Mouse (Mus musculus): ENCODE measurements around the gene B4galt4. TPM values are rescaled to one million over a fixed set of nuclear protein-coding genes. Genes with fewer than 3 reads are reported as not detected.
"Not testable (repeated sequence)": the region's sequence is repeated elsewhere in the genome, so short reads cannot be mapped to it uniquely, and the experiment has no call there.

B4galt4 gene
- total and polyA plus RNA-seq, 2 experiments from 2014 or later: 12.6 to 26.6 TPM

GRCm38 (mm10) chr16:38708962-38709520 is 33.0 kb upstream of the B4galt4 start:
- H3K4me3 ChIP-seq (ENCODE audit: low read depth, low read length): peak overlapping the region; percentile 88

DNA sequence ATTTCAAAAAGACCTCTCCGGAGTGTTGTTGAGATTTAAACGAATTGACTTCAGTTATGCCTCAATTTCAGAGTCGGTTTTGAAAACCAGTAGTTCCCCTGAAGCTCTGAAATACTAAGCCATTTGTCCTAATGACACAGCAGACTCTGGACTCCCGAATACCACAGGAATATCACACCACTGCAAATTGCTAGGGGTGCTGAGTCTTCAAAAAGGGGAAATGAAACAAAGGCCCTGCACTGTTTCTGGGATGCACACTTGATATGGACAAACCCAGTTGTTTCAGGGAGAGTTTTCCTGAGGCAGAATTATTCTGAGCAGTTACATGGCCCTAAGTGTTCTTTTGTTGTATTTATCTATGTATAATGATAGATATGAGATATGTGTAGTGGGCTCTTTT is 30.8 kb upstream of the B4galt4 start:
- peak overlapping the region; percentile 98 for H3K27ac ChIP-seq (ENCODE audit: low read depth)
- TF ChIP-seq CTCF (IDR thresholded peaks at IDR 0.05; ENCODE audit: low read depth) (no peak), EP300 (IDR thresholded peaks at IDR 0.05; ENCODE audit: low read depth) (no peak)
- peak overlapping the region; percentile 88 for H3K4me3 ChIP-seq (ENCODE audit: low read depth, low read length)
- no peak for ATAC-seq (ENCODE audit: insufficient read depth, low read depth)
- peaks cover 45% of the 10 kb centered on the region for H3K4me1 ChIP-seq (ENCODE audit: control insufficient read depth, insufficient read depth)
- DNase-seq (ENCODE audit: low spot score): no peak
- no peaks in the 10 kb centered on the region for H3K27me3 ChIP-seq (ENCODE audit: control insufficient read depth, insufficient read depth, low read length)
- no peaks in the 10 kb centered on the region for H3K9me3 ChIP-seq (replicated peaks; ENCODE audit: control insufficient read depth, low read length)
- WGBS: 19% methylated on average over 4 of the region's 4 CpGs
- peak overlapping the region; percentile 86 for H3K9ac ChIP-seq (replicated peaks; ENCODE audit: low read depth, low read length)
- H3K4me2 ChIP-seq (ENCODE audit: low read depth, low read length): peak overlapping the region; percentile 85
- H3K36me3 ChIP-seq (replicated peaks; ENCODE audit: control insufficient read depth, insufficient read depth, low read length): no peaks in the 10 kb centered on the region

More at GRCm38 (mm10) chr16:38708962-38709520, 33.0 kb upstream of the B4galt4 start:
- TF ChIP-seq CTCF (IDR thresholded peaks at IDR 0.05; ENCODE audit: low read depth) (no peak), EP300 (IDR thresholded peaks at IDR 0.05; ENCODE audit: low read depth) (no peak)
- no peaks in the 10 kb centered on the region for H3K27me3 ChIP-seq (ENCODE audit: control insufficient read depth, insufficient read depth, low read length)
- H3K4me1 ChIP-seq (ENCODE audit: control insufficient read depth, insufficient read depth): peaks cover 50% of the 10 kb centered on the region
- DNase-seq (ENCODE audit: low spot score): no peak
- 38% methylated on average over 7 of the region's 7 CpGs for WGBS
- no peak for ATAC-seq (ENCODE audit: insufficient read depth, low read depth)
- peak overlapping the region; percentile 85 for H3K4me2 ChIP-seq (ENCODE audit: low read depth, low read length)
- no peaks in the 10 kb centered on the region for H3K9me3 ChIP-seq (replicated peaks; ENCODE audit: control insufficient read depth, low read length)
- no peaks in the 10 kb centered on the region for H3K36me3 ChIP-seq (replicated peaks; ENCODE audit: control insufficient read depth, insufficient read depth, low read length)
- peak overlapping the region; percentile 1 for H3K27ac ChIP-seq (ENCODE audit: low read depth)
- H3K9ac ChIP-seq (replicated peaks; ENCODE audit: low read depth, low read length): no peak overlapping the region

GRCm38 (mm10) chr16:38712105-38712504 is 30.0 kb upstream of the B4galt4 start:
- no peaks in the 10 kb centered on the region for H3K27me3 ChIP-seq (ENCODE audit: control insufficient read depth, insufficient read depth, low read length)
- H3K4me2 ChIP-seq (ENCODE audit: low read depth, low read length): peak overlapping the region; percentile 85
- no peak for ATAC-seq (ENCODE audit: insufficient read depth, low read depth)
- peak overlapping the region; percentile 86 for H3K9ac ChIP-seq (replicated peaks; ENCODE audit: low read depth, low read length)
- TF ChIP-seq EP300 (IDR thresholded peaks at IDR 0.05; ENCODE audit: low read depth) (no peak), CTCF (IDR thresholded peaks at IDR 0.05; ENCODE audit: low read depth) (no peak)
- WGBS: 0% methylated on average over 12 of the region's 12 CpGs
- peaks cover 36% of the 10 kb centered on the region for H3K4me1 ChIP-seq (ENCODE audit: control insufficient read depth, insufficient read depth)
- H3K27ac ChIP-seq (ENCODE audit: low read depth): peak overlapping the region; percentile 98
- no peaks in the 10 kb centered on the region for H3K36me3 ChIP-seq (replicated peaks; ENCODE audit: control insufficient read depth, insufficient read depth, low read length)
- DNase-seq (ENCODE audit: low spot score): peak; percentile 36
- no peaks in the 10 kb centered on the region for H3K9me3 ChIP-seq (replicated peaks; ENCODE audit: control insufficient read depth, low read length)
- H3K4me3 ChIP-seq (ENCODE audit: low read depth, low read length): peak overlapping the region; percentile 88

DNA sequence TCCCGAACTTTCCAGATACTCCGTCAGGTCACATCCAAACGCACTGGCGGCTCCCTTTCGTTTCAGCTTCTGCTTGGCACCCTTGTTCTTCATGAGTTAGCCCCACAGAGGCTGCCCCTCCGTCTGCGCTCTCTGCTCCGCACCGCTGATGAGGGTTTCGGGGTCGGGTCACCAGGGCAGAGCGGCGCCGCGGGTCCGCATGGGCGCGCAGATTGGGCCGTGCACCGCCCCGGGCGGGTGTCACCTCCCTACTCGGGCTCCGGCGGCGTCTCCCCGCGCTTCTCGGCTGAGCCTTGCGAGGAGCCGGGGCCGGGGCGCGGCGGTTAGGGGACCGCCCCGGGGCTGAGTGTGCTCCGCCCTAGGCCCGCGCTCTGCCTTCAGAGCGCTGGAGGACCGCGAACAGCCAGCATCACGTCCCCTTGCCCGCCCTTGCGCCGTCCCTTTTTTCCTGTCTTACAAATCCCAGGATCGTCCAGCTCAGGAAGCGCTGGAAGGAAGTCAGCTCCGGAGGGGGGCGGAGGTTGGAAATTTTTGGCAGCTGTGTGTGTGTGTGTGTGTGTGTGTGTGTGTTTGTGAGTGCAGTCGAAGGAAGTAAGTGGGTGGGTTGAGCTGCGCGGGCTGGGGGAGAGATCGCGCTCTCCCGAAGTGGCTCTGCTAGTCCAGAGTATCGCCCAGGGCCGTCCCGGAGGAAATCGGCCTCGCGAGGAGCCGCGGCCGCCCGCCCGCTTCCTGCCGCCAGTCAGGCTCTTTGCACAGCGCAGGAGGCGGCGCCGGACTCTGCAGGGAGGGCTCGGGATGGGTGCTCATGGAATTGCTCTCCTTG is 29.3 kb upstream of the B4galt4 start, which contains the start of gene Arhgap31:
Gene Arhgap31 (minus strand): TSS at position 694 of the 823 bp plus-strand sequence.
- TF ChIP-seq EP300 (IDR thresholded peaks at IDR 0.05; ENCODE audit: low read depth): peak; percentile 92
- no peak for TF ChIP-seq CTCF (IDR thresholded peaks at IDR 0.05; ENCODE audit: low read depth)
- under 1% methylated on average over 73 of the region's 74 CpGs for WGBS
- Histone ChIP-seq H3K9me3 (replicated peaks; ENCODE audit: control insufficient read depth, low read length) (no peaks in the 10 kb centered on the region), H3K9ac (replicated peaks; ENCODE audit: low read depth, low read length) (peak within 1 kb of the TSS; percentile 86), H3K4me1 (ENCODE audit: control insufficient read depth, insufficient read depth) (peaks cover 30% of the 10 kb centered on the region), H3K4me3 (ENCODE audit: low read depth, low read length) (peak within 1 kb of the TSS; percentile 88), H3K36me3 (replicated peaks; ENCODE audit: control insufficient read depth, insufficient read depth, low read length) (no peaks in the 10 kb centered on the region), H3K4me2 (ENCODE audit: low read depth, low read length) (peak within 1 kb of the TSS; percentile 85), H3K27ac (ENCODE audit: low read depth) (peak within 1 kb of the TSS; percentile 98), H3K27me3 (ENCODE audit: control insufficient read depth, insufficient read depth, low read length) (no peaks in the 10 kb centered on the region)
- peak; percentile 91 for DNase-seq (ENCODE audit: low spot score)
- ATAC-seq (ENCODE audit: insufficient read depth, low read depth): peak; percentile 89

- 8% methylated on average over 17 of the region's 17 CpGs for WGBS
- no peaks in the 10 kb centered on the region for H3K36me3 ChIP-seq (replicated peaks; ENCODE audit: control insufficient read depth, insufficient read depth, low read length)
- H3K27ac ChIP-seq (ENCODE audit: low read depth): peak overlapping the region; percentile 98
- H3K27me3 ChIP-seq (ENCODE audit: control insufficient read depth, insufficient read depth, low read length): no peaks in the 10 kb centered on the region
- H3K9ac ChIP-seq (replicated peaks; ENCODE audit: low read depth, low read length): peak overlapping the region; percentile 86
- no peaks in the 10 kb centered on the region for H3K9me3 ChIP-seq (replicated peaks; ENCODE audit: control insufficient read depth, low read length)
- peak overlapping the region; percentile 85 for H3K4me2 ChIP-seq (ENCODE audit: low read depth, low read length)
- TF ChIP-seq CTCF (IDR thresholded peaks at IDR 0.05; ENCODE audit: low read depth) (no peak), EP300 (IDR thresholded peaks at IDR 0.05; ENCODE audit: low read depth) (no peak)
- H3K4me1 ChIP-seq (ENCODE audit: control insufficient read depth, insufficient read depth): peaks cover 24% of the 10 kb centered on the region
- H3K4me3 ChIP-seq (ENCODE audit: low read depth, low read length): peak overlapping the region; percentile 88
- DNase-seq (ENCODE audit: low spot score) (no peak), ATAC-seq (ENCODE audit: insufficient read depth, low read depth) (no peak)
These were observed 28.4 kb upstream of the B4galt4 start for GRCm38 (mm10) chr16:38713404-38714258.

- H3K9ac ChIP-seq (replicated peaks; ENCODE audit: low read depth, low read length); DNase-seq (ENCODE audit: low spot score); H3K27me3 ChIP-seq (ENCODE audit: control insufficient read depth, insufficient read depth, low read length); H3K36me3 ChIP-seq (replicated peaks; ENCODE audit: control insufficient read depth, insufficient read depth, low read length); H3K9me3 ChIP-seq (replicated peaks; ENCODE audit: control insufficient read depth, low read length); ATAC-seq (ENCODE audit: insufficient read depth, low read depth): not testable (repeated sequence)
- Histone ChIP-seq H3K4me1 (ENCODE audit: control insufficient read depth, insufficient read depth) (peaks cover 19% of the 10 kb centered on the region), H3K4me3 (ENCODE audit: low read depth, low read length) (peak overlapping the region; percentile 88), H3K4me2 (ENCODE audit: low read depth, low read length) (peak overlapping the region; percentile 85), H3K27ac (ENCODE audit: low read depth) (peak overlapping the region; percentile 98)
- 23% methylated on average over 11 of the region's 12 CpGs for WGBS
These were observed 27.9 kb upstream of the B4galt4 start for GRCm38 (mm10) chr16:38714259-38714526.

Data from heart, postnatal 0 days (tissue).